Mouse (Mus musculus) embryonic facial prominence, embryonic 11.5 days (tissue): ENCODE results near the gene Cnpy4. TPM values are rescaled to one million over a fixed set of nuclear protein-coding genes. Genes with fewer than 3 reads are reported as not detected.

Experiments used
- ATAC-seq: fragments of 200-750 bp; cut with Nextera tagmentation; replicated peaks from 2 replicates; pipeline ENCODE4 v1.8.0; 2017; ENCODE audit warnings: low read depth; ENCODE audit not compliant: insufficient number of reproducible peaks, low FRiP score, low TSS enrichment
- DNase-seq: peaks from one replicate; pipeline ENCODE4 v3.0.0-alpha.2; 2015; ENCODE audit warnings: low spot score
- H3K27ac ChIP-seq: fragments of 300-500 bp; sonication (generic); replicated peaks from 2 replicates; pipeline ENCODE4 v1.5.1; 2014; ENCODE audit warnings: mild to moderate bottlenecking, low read depth, low read length, control low read depth
- H3K27me3 ChIP-seq: fragments of 300-500 bp; sonication (generic); 2 replicates; pipeline ENCODE4 v1.6.1; 2014; ENCODE audit warnings: mild to moderate bottlenecking, low read length, moderate library complexity, mixed read lengths; ENCODE audit not compliant: control insufficient read depth, insufficient read depth
- H3K36me3 ChIP-seq: fragments of 300-500 bp; sonication (generic); replicated peaks from 2 replicates; pipeline ENCODE4 v1.6.1; 2014; ENCODE audit warnings: low read depth, mild to moderate bottlenecking, low read length, moderate library complexity, mixed read lengths; ENCODE audit not compliant: control insufficient read depth, insufficient read depth
- H3K4me1 ChIP-seq: fragments of 300-500 bp; sonication (generic); 2 replicates; pipeline ENCODE4 v1.6.1; 2014; ENCODE audit warnings: low read length, mixed read lengths; ENCODE audit not compliant: control insufficient read depth, insufficient read depth
- H3K4me2 ChIP-seq: fragments of 300-500 bp; sonication (generic); 2 replicates; pipeline ENCODE4 v1.6.1; 2014; ENCODE audit warnings: low read depth, mild to moderate bottlenecking, control low read depth, low read length, moderate library complexity
- H3K4me3 ChIP-seq: fragments of 300-500 bp; sonication (generic); 2 replicates; pipeline ENCODE4 v1.5.1; 2014; ENCODE audit warnings: low read depth, low read length, control low read depth
- H3K9ac ChIP-seq: fragments of 300-500 bp; sonication (generic); replicated peaks from 2 replicates; pipeline ENCODE4 v1.6.1; 2014; ENCODE audit warnings: mild to moderate bottlenecking, control low read depth, low read length
- H3K9me3 ChIP-seq: fragments of 300-500 bp; sonication (generic); replicated peaks from 2 replicates; pipeline ENCODE4 v1.6.1; 2016; ENCODE audit warnings: mild to moderate bottlenecking, low read length, inconsistent platforms, mixed read lengths; ENCODE audit not compliant: control insufficient read depth
- WGBS: fragments of 180-500 bp; shearing (Covaris S2); extraction: QIAGEN DNeasy Blood & Tissue Kit; methylation state at CpG from one replicate; pipeline ENCODE4 v1.1.7; 2014; 5-methylcytosine and 5-hydroxymethylcytosine counted together
- polyA plus RNA-seq: library from polyadenylated mRNA; unstranded; fragments of >200 nt; fragmentation: Nextera tagmentation; extraction: Ambion mirVana; gene quantifications from 2 replicates; pipeline ENCODE4 v1.2.1, GENCODE M21; 2014

The Cnpy4 gene
- 56.4 and 61.6 TPM in 2 replicates for polyA plus RNA-seq

- peak within 1 kb of the TSS; percentile 52 for H3K27ac ChIP-seq
These were observed at the start of gene Cnpy4, which contains the start of gene Taf6 for GRCm38 (mm10) chr5:138186950-138187638. Gene Cnpy4 (plus strand): TSS chr5:138187485. Gene Taf6 (minus strand): TSS chr5:138187451.

GRCm38 (mm10) chr5:138137935-138138549, 49.2 kb upstream of the Cnpy4 start:
- H3K4me3 ChIP-seq, result no peak overlapping the region
- H3K36me3 ChIP-seq, result peaks cover 13% of the 10 kb centered on the region
- DNase-seq (peak; percentile 83), ATAC-seq (peak; percentile 44; the same call in 1 of the 2 replicates)
- no peaks in the 10 kb centered on the region for H3K4me1 ChIP-seq
- no peak overlapping the region for H3K27ac ChIP-seq
- no peaks in the 10 kb centered on the region for H3K27me3 ChIP-seq
- H3K9ac ChIP-seq, result no peak overlapping the region
- H3K9me3 ChIP-seq, result no peaks in the 10 kb centered on the region
- WGBS, result 59% methylated on average over 8 of the region's 8 CpGs
- H3K4me2 ChIP-seq, result no peak overlapping the region

More at GRCm38 (mm10) chr5:138186950-138187638, at the start of gene Cnpy4, which contains the start of gene Taf6:
- DNase-seq (peak; percentile 91), ATAC-seq (peak; percentile 71)
- Histone ChIP-seq H3K9ac (peak within 1 kb of the TSS; percentile 91), H3K4me2 (peak within 1 kb of the TSS; percentile 66), H3K27me3 (no peaks in the 10 kb centered on the region), H3K9me3 (no peaks in the 10 kb centered on the region), H3K4me3 (peak within 1 kb of the TSS; percentile 68), H3K4me1 (no peaks in the 10 kb centered on the region; the same call in 1 of the 2 replicates), H3K36me3 (peaks cover 6% of the 10 kb centered on the region)
- under 1% methylated on average over 31 of the region's 31 CpGs for WGBS

- H3K36me3 ChIP-seq, result peaks cover 9% of the 10 kb centered on the region
- H3K9me3 ChIP-seq, result no peaks in the 10 kb centered on the region
- 79% methylated on average over 4 of the region's 4 CpGs for WGBS
- no peak overlapping the region for H3K4me2 ChIP-seq
- H3K27me3 ChIP-seq, result no peaks in the 10 kb centered on the region
- no peak overlapping the region for H3K4me3 ChIP-seq
- DNase-seq (no peak), ATAC-seq (no peak)
- no peaks in the 10 kb centered on the region for H3K4me1 ChIP-seq
- H3K9ac ChIP-seq, result no peak overlapping the region
- no peak overlapping the region for H3K27ac ChIP-seq
These were observed 48.7 kb upstream of the Cnpy4 start for GRCm38 (mm10) chr5:138138585-138138984.

- Histone ChIP-seq H3K4me3 (peak overlapping the region; percentile 79), H3K4me1 (no peaks in the 10 kb centered on the region), H3K9ac (no peak overlapping the region; the same call in 1 of the 2 replicates), H3K36me3 (peaks cover 9% of the 10 kb centered on the region), H3K27ac (no peak overlapping the region), H3K9me3 (no peaks in the 10 kb centered on the region), H3K4me2 (peak overlapping the region; percentile 45), H3K27me3 (no peaks in the 10 kb centered on the region)
- DNase-seq (no peak), ATAC-seq (no peak)
- WGBS, result 84% methylated on average over 3 of the region's 3 CpGs
These were observed 32.9 kb upstream of the Cnpy4 start for GRCm38 (mm10) chr5:138154390-138154789.

- Histone ChIP-seq H3K4me3 (peak within 1 kb of the TSS; percentile 79), H3K36me3 (peaks cover 8% of the 10 kb centered on the region), H3K27ac (peak within 1 kb of the TSS; percentile 89), H3K4me1 (no peaks in the 10 kb centered on the region), H3K27me3 (no peaks in the 10 kb centered on the region), H3K9ac (peak within 1 kb of the TSS; percentile 93), H3K4me2 (peak within 1 kb of the TSS; percentile 45), H3K9me3 (no peaks in the 10 kb centered on the region)
- DNase-seq, result peak; percentile 97
- WGBS, result 0% methylated on average over 31 of the region's 31 CpGs
- peak; percentile 94 for ATAC-seq
These were observed 31.8 kb upstream of the Cnpy4 start, which contains the start of gene Zfp113 for GRCm38 (mm10) chr5:138155443-138155976. Gene Zfp113 (minus strand): TSS chr5:138155744.

- Histone ChIP-seq H3K36me3 (peaks cover 8% of the 10 kb centered on the region), H3K4me1 (no peaks in the 10 kb centered on the region), H3K9me3 (no peaks in the 10 kb centered on the region), H3K4me3 (peak overlapping the region; percentile 71), H3K27me3 (no peaks in the 10 kb centered on the region), H3K9ac (peak overlapping the region; percentile 84), H3K27ac (no peak overlapping the region), H3K4me2 (peak overlapping the region; percentile 47)
- DNase-seq, result no peak
- 67% methylated on average over 7 of the region's 7 CpGs for WGBS
- no peak for ATAC-seq
These were observed 27.0 kb upstream of the Cnpy4 start for GRCm38 (mm10) chr5:138160224-138160762.

GRCm38 (mm10) chr5:138160842-138161665, 26.2 kb upstream of the Cnpy4 start, which contains the start of gene Cops6:
Gene Cops6 (plus strand): TSS chr5:138161071.
- Histone ChIP-seq H3K9me3 (no peaks in the 10 kb centered on the region), H3K4me2 (peak within 1 kb of the TSS; percentile 47), H3K27me3 (no peaks in the 10 kb centered on the region), H3K36me3 (peaks cover 12% of the 10 kb centered on the region), H3K4me1 (no peaks in the 10 kb centered on the region), H3K9ac (peak within 1 kb of the TSS; percentile 84), H3K4me3 (peak within 1 kb of the TSS; percentile 71), H3K27ac (peak within 1 kb of the TSS; percentile 22; the same call in 1 of the 2 replicates)
- ATAC-seq, result peak; percentile 96
- peak; percentile 96 for DNase-seq
- WGBS, result 1% methylated on average over 42 of the region's 42 CpGs
